Mouse (Mus musculus) CH12F3 (cell line): Measurements from ENCODE around the gene Olfr568.

Source experiments
- in situ Hi-C: fragments of 300-500 bp; cut with MboI; formaldehyde crosslinking; loops from 2 replicates; pipeline ENCODE4 v1.14.3; 2020; ENCODE audit warnings: low sequenced_read_pairs

Gene Olfr568

GRCm38 (mm10) chr7:102876822-102877221 lies at the start of gene Olfr568:
Olfr568 (plus strand) TSS chr7:102877122.
- in situ Hi-C loops, result no loop called here

- in situ Hi-C loops, result no loop called here
Observed at GRCm38 (mm10) chr7:102855807-102856206, 21.1 kb upstream of the Olfr568 start.

GRCm38 (mm10) chr7:102858665-102859064 lies 18.3 kb upstream of the Olfr568 start, which contains the start of gene Olfr566:
Olfr566 (minus strand) TSS chr7:102858765.
- in situ Hi-C loops, result no loop called here

GRCm38 (mm10) chr7:102890782-102891181 lies 13.9 kb downstream of the Olfr568 start, which contains the start of gene Olfr569:
Olfr569 (minus strand) TSS chr7:102890882.
- in situ Hi-C loops, result no loop called here

- in situ Hi-C loops, result loop anchor here (10.0 kb wide), 1 partner anchor 410 kb away; no protein-coding TSS in a partner anchor
Observed at GRCm38 (mm10) chr7:102915261-102915660, 38.3 kb downstream of the Olfr568 start.

- in situ Hi-C loops, result loop anchor here (10.0 kb wide), 1 partner anchor 412 kb away; no protein-coding TSS in a partner anchor
Observed at GRCm38 (mm10) chr7:102916405-102916804, 39.5 kb downstream of the Olfr568 start.

DNA sequence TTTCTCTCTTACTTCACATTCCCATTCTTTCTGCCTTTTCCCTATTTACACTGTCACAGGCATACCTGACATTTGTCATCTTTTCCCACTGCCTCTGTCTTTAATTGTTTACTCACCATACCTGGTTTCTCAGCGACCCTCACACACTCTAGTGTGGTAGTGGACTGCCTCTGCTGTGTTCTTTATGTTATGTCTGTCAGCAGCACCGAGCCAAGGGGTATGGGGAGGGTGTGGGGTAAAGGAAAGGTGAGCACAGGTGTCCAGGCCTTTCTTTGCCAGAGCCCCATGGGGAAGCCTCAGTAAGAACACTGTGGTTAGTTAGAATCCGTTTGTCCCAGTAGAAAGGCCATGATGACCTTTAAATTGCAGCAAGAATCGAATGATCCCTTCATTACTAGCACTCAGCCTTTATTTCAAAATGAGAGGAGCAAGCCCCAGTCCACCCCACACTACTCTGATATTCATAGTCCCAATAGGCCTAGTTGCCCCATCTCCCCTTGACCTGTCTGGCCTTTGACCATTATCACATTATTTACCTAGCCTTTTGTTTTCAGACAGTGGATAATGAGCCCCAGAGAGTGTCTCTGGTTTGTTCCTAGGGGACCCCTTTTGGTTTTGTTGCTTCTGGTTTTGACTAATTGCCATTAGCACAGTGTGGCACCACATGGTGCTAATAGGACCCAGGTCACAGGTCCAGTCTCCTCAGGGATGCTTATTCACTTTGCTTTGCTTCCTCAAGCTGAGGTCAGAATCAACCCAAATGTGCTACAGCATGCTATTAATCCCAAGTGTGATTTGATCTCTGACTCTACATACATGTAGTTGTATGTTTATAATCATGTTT lies 40.3 kb downstream of the Olfr568 start, which contains the start of gene Olfr571:
Gene Olfr571, minus strand, starts transcription at position 505 of the 844 bp plus-strand sequence.
- in situ Hi-C loops, result loop anchor here (10.0 kb wide), 1 partner anchor 412 kb away; no protein-coding TSS in a partner anchor

DNA sequence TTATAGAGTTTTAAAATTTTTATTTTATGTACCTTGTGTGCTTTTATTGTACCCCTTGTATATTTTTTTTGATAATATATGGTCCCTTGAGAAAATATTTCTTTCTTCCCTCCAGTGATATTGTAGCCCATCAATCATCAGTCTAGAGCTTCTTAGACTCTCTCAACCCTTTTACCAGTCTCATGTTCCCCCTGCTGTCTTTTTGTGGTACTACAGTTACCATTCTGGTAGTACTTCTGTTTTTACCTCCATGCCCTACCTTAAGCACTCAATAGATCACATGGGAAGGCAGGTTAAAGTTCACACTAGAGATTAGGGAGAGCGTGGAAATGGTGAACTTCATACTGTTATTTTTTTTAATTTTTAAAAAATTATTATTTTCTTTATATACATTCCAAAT lies 42.7 kb downstream of the Olfr568 start:
- in situ Hi-C loops, result loop anchor here (10.0 kb wide), 1 partner anchor 415 kb away; no protein-coding TSS in a partner anchor

DNA sequence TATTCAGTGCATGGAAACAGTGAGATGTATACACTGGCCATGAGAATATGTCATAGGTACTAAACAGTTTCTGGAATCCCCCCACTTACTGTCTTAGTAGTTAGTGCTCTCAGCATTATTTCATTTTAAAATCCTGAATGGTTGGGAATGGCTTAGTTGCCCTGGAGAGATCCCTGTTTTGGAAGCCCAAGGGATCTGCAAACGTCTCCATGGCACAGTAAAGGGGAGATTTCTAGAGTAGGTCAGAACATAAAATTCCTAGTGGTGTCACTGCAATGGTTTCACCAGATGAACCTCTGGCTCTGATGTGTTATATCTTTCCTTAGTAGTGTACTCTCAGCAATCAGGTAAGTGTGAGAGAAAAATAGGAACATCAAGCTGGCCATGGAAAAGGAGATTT lies 47.2 kb downstream of the Olfr568 start, which contains the start of gene Olfr572:
Gene Olfr572, plus strand, starts transcription at position 301 of the 400 bp plus-strand sequence.
- in situ Hi-C loops, result no loop called here

GRCm38 (mm10) chr7:102927105-102927504 lies 50.2 kb downstream of the Olfr568 start:
- in situ Hi-C loops, result no loop called here
